Mouse (Mus musculus) forebrain, embryonic 15.5 days (tissue): Measurements from ENCODE around the gene Tex2. TPM values are rescaled to one million over a fixed set of nuclear protein-coding genes. Genes with fewer than 3 reads are reported as not detected.

Experiments
- ATAC-seq: fragments of 200-750 bp; cut with Nextera tagmentation; replicated peaks from 2 replicates; pipeline ENCODE4 v1.8.0; 2017; ENCODE audit warnings: mild to moderate bottlenecking, moderate TSS enrichment, moderate library complexity
- H3K27ac ChIP-seq: fragments of 300-500 bp; sonication (generic); replicated peaks from 2 replicates; pipeline ENCODE4 v1.5.1; 2015; ENCODE audit warnings: mild to moderate bottlenecking, inconsistent platforms
- H3K27me3 ChIP-seq: fragments of 300-500 bp; sonication (generic); 2 replicates; pipeline ENCODE4 v1.6.1; 2015; ENCODE audit warnings: inconsistent platforms
- H3K36me3 ChIP-seq: fragments of 300-500 bp; sonication (generic); 2 replicates; pipeline ENCODE4 v1.6.1; 2015; ENCODE audit warnings: mild to moderate bottlenecking, inconsistent platforms
- H3K4me1 ChIP-seq: fragments of 300-500 bp; sonication (generic); 2 replicates; pipeline ENCODE4 v1.6.1; 2015; ENCODE audit warnings: inconsistent platforms
- H3K4me2 ChIP-seq: fragments of 300-500 bp; sonication (generic); replicated peaks from 2 replicates; pipeline ENCODE4 v1.6.1; 2015; ENCODE audit warnings: mild to moderate bottlenecking, inconsistent platforms
- H3K4me3 ChIP-seq: fragments of 300-500 bp; sonication (generic); 2 replicates; pipeline ENCODE4 v1.5.1; 2015; ENCODE audit warnings: mild to moderate bottlenecking, inconsistent platforms
- H3K9ac ChIP-seq: fragments of 300-500 bp; sonication (generic); replicated peaks from 2 replicates; pipeline ENCODE4 v1.6.1; 2015; ENCODE audit warnings: mild to moderate bottlenecking, inconsistent platforms
- H3K9me3 ChIP-seq: fragments of 300-500 bp; sonication (generic); 2 replicates; pipeline ENCODE4 v1.6.1; 2016; ENCODE audit warnings: inconsistent platforms
- WGBS: fragments of 180-500 bp; shearing (Covaris S2); methylation state at CpG from one replicate; pipeline ENCODE4 v1.1.7; 2015; ENCODE audit warnings: mixed read lengths; 5-methylcytosine and 5-hydroxymethylcytosine counted together
- polyA plus RNA-seq: library from polyadenylated mRNA; unstranded; fragments of >200 nt; fragmentation: Nextera tagmentation; extraction: Ambion mirVana; gene quantifications from 2 replicates; pipeline ENCODE4 v1.2.1, GENCODE M21; 2015

Tex2 gene
- polyA plus RNA-seq, 1 experiment from 2014 or later = 15.2 TPM

- Histone ChIP-seq H3K4me3 (no peak overlapping the region), H3K4me2 (no peak overlapping the region), H3K27me3 (no peaks in the 10 kb centered on the region), H3K4me1 (peaks cover 13% of the 10 kb centered on the region), H3K36me3 (no peaks in the 10 kb centered on the region), H3K9ac (no peak overlapping the region), H3K9me3 (no peaks in the 10 kb centered on the region), H3K27ac (no peak overlapping the region)
- no peak for ATAC-seq
- 87% methylated on average over 4 of the region's 4 CpGs for WGBS
These were observed 127.6 kb downstream of the Tex2 start for GRCm38 (mm10) chr11:106485611-106486010.

DNA sequence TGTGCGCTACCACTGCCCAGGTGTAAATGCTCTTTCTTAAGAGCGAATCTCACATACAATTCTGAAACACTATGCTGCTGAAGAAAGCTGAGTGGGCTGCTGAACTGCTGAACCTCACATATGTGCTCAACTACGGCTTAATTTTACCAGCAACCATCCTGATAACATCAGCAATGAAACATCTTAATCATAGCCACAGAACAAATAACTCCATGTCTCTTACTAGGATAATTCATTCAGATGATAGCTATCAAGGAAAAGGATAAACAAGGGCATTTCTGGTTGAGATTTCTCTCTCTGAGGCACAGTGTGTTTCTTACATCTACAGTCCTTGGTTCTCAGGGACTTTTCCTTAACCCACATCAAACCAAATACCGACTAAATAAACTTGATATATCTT, 128.3 kb downstream of the Tex2 start:
- Histone ChIP-seq H3K27me3 (no peaks in the 10 kb centered on the region), H3K9ac (no peak overlapping the region), H3K27ac (no peak overlapping the region), H3K4me2 (no peak overlapping the region), H3K4me3 (no peak overlapping the region), H3K4me1 (peaks cover 13% of the 10 kb centered on the region), H3K9me3 (no peaks in the 10 kb centered on the region), H3K36me3 (no peaks in the 10 kb centered on the region)
- no peak for ATAC-seq
- 97% methylated on average over 4 of the region's 4 CpGs for WGBS

- Histone ChIP-seq H3K4me1 (peaks cover 13% of the 10 kb centered on the region), H3K27me3 (no peaks in the 10 kb centered on the region), H3K27ac (no peak overlapping the region), H3K4me2 (no peak overlapping the region), H3K9me3 (no peaks in the 10 kb centered on the region), H3K36me3 (no peaks in the 10 kb centered on the region), H3K4me3 (no peak overlapping the region), H3K9ac (no peak overlapping the region)
- ATAC-seq = no peak
- 86% methylated on average over 8 of the region's 8 CpGs for WGBS
These were observed 130.4 kb downstream of the Tex2 start for GRCm38 (mm10) chr11:106482867-106483266.

DNA sequence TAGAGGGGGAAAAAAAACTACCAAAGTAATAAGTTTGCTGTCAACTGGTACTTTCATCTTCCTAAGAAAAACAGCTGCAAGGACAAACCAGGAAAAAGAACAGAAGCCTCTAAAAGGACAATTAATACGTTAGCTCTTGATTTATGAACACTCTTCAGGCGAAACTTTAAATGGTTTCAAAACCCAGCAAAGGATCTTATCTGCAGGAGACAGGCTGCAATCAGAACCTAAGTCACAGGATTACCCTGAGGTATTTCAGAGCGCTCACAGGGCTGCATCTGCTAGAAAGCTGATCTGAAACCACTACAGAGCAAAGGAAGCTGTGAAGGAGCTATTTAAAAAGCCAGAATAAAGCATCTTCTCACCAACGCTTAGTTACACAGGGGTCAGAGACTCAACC, 131.6 kb downstream of the Tex2 start:
- WGBS = 85% methylated on average over 4 of the region's 4 CpGs
- Histone ChIP-seq H3K9ac (no peak overlapping the region), H3K27me3 (no peaks in the 10 kb centered on the region), H3K27ac (no peak overlapping the region), H3K36me3 (no peaks in the 10 kb centered on the region), H3K9me3 (no peaks in the 10 kb centered on the region), H3K4me2 (no peak overlapping the region), H3K4me1 (peaks cover 9% of the 10 kb centered on the region), H3K4me3 (no peak overlapping the region)
- ATAC-seq = no peak

GRCm38 (mm10) chr11:106480530-106480885, 132.7 kb downstream of the Tex2 start:
- H3K4me1 ChIP-seq = no peaks in the 10 kb centered on the region
- no peak for ATAC-seq
- WGBS = 86% methylated on average over 3 of the region's 3 CpGs
- H3K27ac ChIP-seq = no peak overlapping the region
- no peak overlapping the region for H3K4me3 ChIP-seq
- no peak overlapping the region for H3K9ac ChIP-seq
- no peak overlapping the region for H3K4me2 ChIP-seq
- H3K9me3 ChIP-seq = no peaks in the 10 kb centered on the region
- no peaks in the 10 kb centered on the region for H3K27me3 ChIP-seq
- no peaks in the 10 kb centered on the region for H3K36me3 ChIP-seq

DNA sequence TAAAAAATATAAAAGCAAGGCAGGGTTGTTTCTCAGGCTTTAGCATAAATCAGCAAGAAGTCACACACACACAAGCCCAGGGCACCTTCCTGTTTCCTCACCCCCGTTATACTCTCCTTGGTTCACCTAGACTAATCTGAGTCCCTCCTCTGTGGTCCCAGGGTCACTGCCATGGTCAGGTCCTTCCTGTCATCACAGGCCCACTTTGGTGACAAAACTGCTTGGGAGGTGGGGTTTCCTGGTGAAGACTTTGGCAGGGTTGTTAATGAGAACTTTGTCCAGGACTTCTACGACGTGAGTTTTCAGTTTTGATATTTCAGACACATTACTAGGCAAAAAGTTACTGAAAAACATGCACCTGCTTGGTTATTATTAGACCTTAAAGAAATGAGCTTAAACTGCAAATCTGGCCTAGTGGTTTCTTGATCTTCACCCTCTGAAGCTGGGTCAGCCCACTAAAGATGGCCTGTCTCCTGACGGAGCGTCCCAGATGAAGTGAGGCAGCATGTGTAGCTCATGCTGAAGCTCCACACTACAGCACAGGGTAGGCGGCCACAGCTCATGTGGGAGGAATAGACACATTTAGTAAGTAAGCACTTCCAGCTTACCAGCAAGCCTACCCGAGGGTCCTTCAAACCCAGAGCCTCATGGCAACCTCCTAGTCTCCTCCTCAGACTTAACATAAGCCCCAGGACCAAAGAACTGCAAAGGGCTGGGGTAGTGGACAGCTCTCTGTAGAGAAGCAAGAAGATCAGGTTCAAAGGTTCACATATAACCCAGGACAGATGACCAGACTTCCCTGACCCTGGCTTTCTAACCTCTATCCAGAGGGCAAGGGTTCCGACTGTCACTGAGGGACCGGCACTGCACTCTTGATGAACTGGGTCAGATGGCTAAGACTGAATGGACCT, 133.3 kb downstream of the Tex2 start:
- H3K4me1 ChIP-seq = no peaks in the 10 kb centered on the region
- no peaks in the 10 kb centered on the region for H3K9me3 ChIP-seq
- H3K27ac ChIP-seq = no peak overlapping the region
- no peak for ATAC-seq
- no peak overlapping the region for H3K4me3 ChIP-seq
- no peaks in the 10 kb centered on the region for H3K27me3 ChIP-seq
- 86% methylated on average over 9 of the region's 9 CpGs for WGBS
- H3K36me3 ChIP-seq = no peaks in the 10 kb centered on the region
- no peak overlapping the region for H3K4me2 ChIP-seq
- H3K9ac ChIP-seq = no peak overlapping the region

DNA sequence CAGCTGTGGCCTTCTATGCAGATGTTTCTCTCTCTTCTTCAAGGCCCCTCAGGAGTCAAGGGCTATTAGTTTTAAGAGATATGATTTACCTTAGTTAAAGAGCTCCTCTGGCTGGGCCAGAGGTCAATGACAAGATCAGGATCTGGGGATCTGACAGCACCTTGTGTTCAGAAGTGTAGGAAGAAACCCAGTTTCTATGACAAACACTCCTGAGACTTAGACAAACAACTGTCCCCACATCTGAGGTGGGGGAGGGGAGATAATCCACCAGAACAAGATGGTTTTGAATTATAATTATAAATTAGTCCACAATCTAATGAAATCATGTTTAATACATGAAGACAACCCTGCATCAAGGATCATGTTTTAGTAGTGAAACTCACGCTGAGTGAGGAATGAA, 134.5 kb downstream of the Tex2 start:
- no peak overlapping the region for H3K4me2 ChIP-seq

GRCm38 (mm10) chr11:106477505-106478160, 135.6 kb downstream of the Tex2 start:
- no peaks in the 10 kb centered on the region for H3K27me3 ChIP-seq
- whole genome bisulfite sequencing = 94% methylated on average over 4 of the region's 4 CpGs

More for the DNA sequence above, 134.5 kb downstream of the Tex2 start:
- no peak overlapping the region for H3K9ac ChIP-seq
- no peaks in the 10 kb centered on the region for H3K36me3 ChIP-seq
- no peak overlapping the region for H3K4me3 ChIP-seq
- 41% methylated on average over 1 of the region's 1 CpGs for WGBS
- H3K4me1 ChIP-seq = no peaks in the 10 kb centered on the region
- ATAC-seq = no peak
- no peak overlapping the region for H3K27ac ChIP-seq
- no peaks in the 10 kb centered on the region for H3K9me3 ChIP-seq
- no peaks in the 10 kb centered on the region for H3K27me3 ChIP-seq

GRCm38 (mm10) chr11:106475309-106475708, 137.9 kb downstream of the Tex2 start:
- no peak overlapping the region for H3K27ac ChIP-seq
- no peaks in the 10 kb centered on the region for H3K4me1 ChIP-seq
- H3K9me3 ChIP-seq = no peaks in the 10 kb centered on the region
- no peaks in the 10 kb centered on the region for H3K27me3 ChIP-seq
- H3K9ac ChIP-seq = no peak overlapping the region
- WGBS = 96% methylated on average over 1 of the region's 1 CpGs
- no peaks in the 10 kb centered on the region for H3K36me3 ChIP-seq
- no peak for ATAC-seq
- no peak overlapping the region for H3K4me2 ChIP-seq
- H3K4me3 ChIP-seq = no peak overlapping the region

More at GRCm38 (mm10) chr11:106477505-106478160, 135.6 kb downstream of the Tex2 start:
- no peak overlapping the region for H3K9ac ChIP-seq
- no peaks in the 10 kb centered on the region for H3K4me1 ChIP-seq
- H3K4me2 ChIP-seq = no peak overlapping the region
- H3K27ac ChIP-seq = no peak overlapping the region
- no peaks in the 10 kb centered on the region for H3K36me3 ChIP-seq
- ATAC-seq = no peak
- H3K9me3 ChIP-seq = no peaks in the 10 kb centered on the region
- H3K4me3 ChIP-seq = no peak overlapping the region

- no peaks in the 10 kb centered on the region for H3K36me3 ChIP-seq
- WGBS = 95% methylated on average over 1 of the region's 1 CpGs
- no peak overlapping the region for H3K9ac ChIP-seq
- no peaks in the 10 kb centered on the region for H3K4me1 ChIP-seq
- no peaks in the 10 kb centered on the region for H3K9me3 ChIP-seq
- no peak overlapping the region for H3K4me3 ChIP-seq
- no peak overlapping the region for H3K27ac ChIP-seq
- no peaks in the 10 kb centered on the region for H3K27me3 ChIP-seq
- ATAC-seq = no peak
- no peak overlapping the region for H3K4me2 ChIP-seq
These were observed 141.6 kb downstream of the Tex2 start for GRCm38 (mm10) chr11:106471629-106472028.

GRCm38 (mm10) chr11:106468509-106468908, 144.7 kb downstream of the Tex2 start:
- 100% methylated on average over 1 of the region's 1 CpGs for WGBS
- H3K9me3 ChIP-seq = no peaks in the 10 kb centered on the region
- no peak overlapping the region for H3K9ac ChIP-seq
- no peak overlapping the region for H3K4me3 ChIP-seq
- no peaks in the 10 kb centered on the region for H3K36me3 ChIP-seq
- no peak overlapping the region for H3K4me2 ChIP-seq
- H3K27ac ChIP-seq = no peak overlapping the region
- H3K27me3 ChIP-seq = no peaks in the 10 kb centered on the region
- H3K4me1 ChIP-seq = no peaks in the 10 kb centered on the region
- no peak for ATAC-seq

DNA sequence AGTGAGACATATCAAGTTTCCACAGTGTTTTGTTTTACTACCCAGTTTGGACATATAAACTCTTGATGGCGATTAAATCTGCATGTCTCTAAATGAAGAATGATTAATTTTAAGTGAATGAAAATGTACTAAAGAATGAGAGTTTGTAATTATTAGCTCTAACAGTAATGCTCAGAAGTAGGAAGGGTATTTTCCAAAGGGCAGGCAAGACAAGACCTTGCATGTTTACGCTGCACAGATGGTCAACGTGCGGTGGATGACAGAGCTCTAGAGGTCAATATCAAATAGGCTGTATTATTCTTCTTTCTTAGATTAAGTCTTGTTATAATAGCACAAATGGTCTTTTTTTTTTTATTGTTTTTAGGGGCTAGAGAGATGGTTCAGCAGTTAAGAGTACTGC, 147.3 kb downstream of the Tex2 start:
- Histone ChIP-seq H3K4me1 (no peaks in the 10 kb centered on the region), H3K9me3 (no peaks in the 10 kb centered on the region), H3K4me2 (no peak overlapping the region), H3K27me3 (no peaks in the 10 kb centered on the region), H3K4me3 (no peak overlapping the region), H3K36me3 (no peaks in the 10 kb centered on the region), H3K9ac (no peak overlapping the region), H3K27ac (no peak overlapping the region)
- WGBS = 94% methylated on average over 4 of the region's 4 CpGs
- ATAC-seq = no peak
